9 mouse cellular contexts compared by ENCODE assay signal in genomic region chr6:88388946-88389345, GRCm38 (mm10). TPM values are rescaled to one million over a fixed set of nuclear protein-coding genes. Genes with fewer than 3 reads are reported as not detected.
DNase-seq lines count a peak whose midpoint lies in the region; ATAC-seq and TF ChIP-seq lines count a peak whose summit lies in the region.
"Had no signal": no experiment of that assay in that cellular context is flagged by ENCODE, and none has a peak within 500 bp of the region (broad histone marks: within the 10 kb centered on the region; RNA-seq: fewer than 3 reads in every experiment).

No protein-coding gene starts in this region.

- H3K27ac ChIP-seq in kidney, adult 2 months (ENCODE audit: insufficient read depth, low read depth, low read length), result no peak overlapping the region
- peak overlapping the region; percentile 91 for H3K27ac ChIP-seq in forebrain, embryonic 12.5 days

- TF ChIP-seq POLR2A in kidney, adult 2 months (IDR thresholded peaks at IDR 0.05; ENCODE audit: low read depth, low read length), result no peak

- peaks cover 7% of the 10 kb centered on the region for H3K4me1 ChIP-seq in kidney, adult 2 months (ENCODE audit: control insufficient read depth, insufficient read depth, low read length)
- H3K4me1 ChIP-seq in forebrain, embryonic 12.5 days, result peaks cover 45% of the 10 kb centered on the region

- peak; percentile 43 for DNase-seq in kidney, adult 2 months
- no peak for DNase-seq in kidney, adult 11 months
- peak; percentile 66 for DNase-seq in heart, postnatal 4 days
- peak; percentile 21 to 76 for DNase-seq in lung, postnatal 4 days
- DNase-seq in MN1 (ENCODE audit: low spot score), result no peak
- DNase-seq in cerebellum, adult 18-20 months, result no peak
- no peak for DNase-seq in spleen, adult 12 weeks (ENCODE audit: low spot score)

- no peaks in the 10 kb centered on the region for H3K9me3 ChIP-seq in forebrain, embryonic 12.5 days
- H3K9me3 ChIP-seq: embryonic facial prominence, embryonic 12.5 days had no signal

- H3K27me3 ChIP-seq in kidney, adult 2 months (replicated peaks; ENCODE audit: control insufficient read depth, insufficient read depth, low read length), result no peaks in the 10 kb centered on the region
- H3K27me3 ChIP-seq in forebrain, embryonic 12.5 days, result no peaks in the 10 kb centered on the region
- H3K27me3 ChIP-seq: embryonic facial prominence, embryonic 12.5 days had no signal

- no peak overlapping the region for H3K4me2 ChIP-seq in forebrain, embryonic 12.5 days
- H3K4me2 ChIP-seq: embryonic facial prominence, embryonic 12.5 days had no signal

- no peak for TF ChIP-seq CTCF in kidney, adult 2 months (conservative IDR thresholded peaks at IDR 0.05; ENCODE audit: insufficient read depth, insufficient read length, low read depth, low read length)

- ATAC-seq in forebrain, embryonic 12.5 days (ENCODE audit: low FRiP score), result no peak

- no peak overlapping the region for H3K9ac ChIP-seq in forebrain, embryonic 12.5 days
- H3K9ac ChIP-seq: embryonic facial prominence, embryonic 12.5 days had no signal

- no peaks in the 10 kb centered on the region for H3K36me3 ChIP-seq in kidney, adult 2 months (ENCODE audit: control insufficient read depth, insufficient read depth, low read length)
- no peaks in the 10 kb centered on the region for H3K36me3 ChIP-seq in forebrain, embryonic 12.5 days (replicated peaks)
- H3K36me3 ChIP-seq: embryonic facial prominence, embryonic 12.5 days had no signal

- 60% methylated on average over 5 of the region's 5 CpGs for WGBS in kidney, adult 2 months
- WGBS in forebrain, embryonic 12.5 days, result 72% methylated on average over 5 of the region's 5 CpGs

- H3K4me3 ChIP-seq in kidney, adult 2 months (ENCODE audit: insufficient read depth, low read depth, low read length), result no peak overlapping the region
- H3K4me3 ChIP-seq in forebrain, embryonic 12.5 days (replicated peaks), result no peak overlapping the region
- H3K4me3 ChIP-seq: embryonic facial prominence, embryonic 12.5 days had no signal

RNA-seq across cellular contexts. Expression of gene Eefsec, which starts 57.4 kb away (rescaled TPM):
- 32.5 and 38.7 TPM in 2 replicates for polyA plus RNA-seq in kidney, adult 2 months (2012; rRNA removed)
- polyA plus RNA-seq in forebrain, embryonic 12.5 days (2016; fragmentation: Nextera tagmentation; extraction: Ambion mirVana), result 33.7 and 34.7 TPM in 2 replicates
- 10 to 100 TPM; 13.2 to 16.8 TPM for total RNA-seq in heart, postnatal 4 days (2021)

Comparison
In these comparisons a context has a peak if more than half of its experiments do, and no peak if none do; other contexts are left out.
1. DNase-seq: peak in kidney, adult 2 months (single experiment), heart, postnatal 4 days (single experiment) and lung, postnatal 4 days (2 of 2); none in kidney, adult 11 months (single experiment), MN1 (single experiment), cerebellum, adult 18-20 months (0 of 2) and spleen, adult 12 weeks (single experiment).